Mouse (Mus musculus): ENCODE data around the gene Tas2r104. TPM values are rescaled to one million over a fixed set of nuclear protein-coding genes. Genes with fewer than 3 reads are reported as not detected.

The Tas2r104 gene
- not detected in 2 replicates for polyA plus RNA-seq (2014; fragmentation: Nextera tagmentation; extraction: Ambion mirVana)

GRCm38 (mm10) chr6:131685644-131686043, at the start of gene Tas2r104:
Gene Tas2r104 (minus strand): TSS chr6:131685744.
- no peak for ATAC-seq (ENCODE audit: insufficient number of reproducible peaks, insufficient read depth, low FRiP score, low read depth)
- no peaks in the 10 kb centered on the region for H3K36me3 ChIP-seq (ENCODE audit: control insufficient read depth, insufficient read depth, low read length)

DNA sequence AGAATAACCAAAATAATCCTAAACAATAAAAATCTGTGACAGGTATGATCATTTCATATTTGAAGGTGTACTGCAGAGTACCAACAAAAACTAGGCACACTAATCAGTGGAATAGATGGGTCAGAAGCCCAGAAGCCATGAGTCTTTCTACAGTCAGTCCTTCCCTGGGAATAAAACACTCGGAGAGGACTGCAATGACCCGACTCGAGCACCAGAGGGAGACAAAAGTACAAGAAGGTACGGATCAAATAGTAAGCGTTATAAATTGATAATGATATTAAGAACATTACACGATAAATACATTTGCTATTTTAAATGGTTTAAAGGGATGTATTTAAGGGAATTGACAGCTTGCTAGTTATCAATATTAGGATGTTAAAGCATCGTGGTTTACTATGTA, 27.3 kb upstream of the Tas2r104 start:
- Histone ChIP-seq H3K27me3 (ENCODE audit: control insufficient read depth, insufficient read depth, low read length) (no peaks in the 10 kb centered on the region), H3K36me3 (ENCODE audit: control insufficient read depth, insufficient read depth, low read length) (no peaks in the 10 kb centered on the region), H3K4me1 (ENCODE audit: control insufficient read depth in 2 of 2, insufficient read depth in 2 of 2, low read length in 2 of 2) (no peaks in the 10 kb centered on the region), H3K9me3 (ENCODE audit: control insufficient read depth, low read length) (no peaks in the 10 kb centered on the region), H3K4me2 (ENCODE audit: low read length) (no peak overlapping the region), H3K27ac (replicated peaks in 1 of 2; ENCODE audit: control insufficient read depth in 1 of 2, insufficient read depth in 1 of 2, low read depth in 2 of 2, low read length in 2 of 2) (no peak overlapping the region), H3K9ac (ENCODE audit: low read length) (no peak overlapping the region), H3K4me3 (ENCODE audit: control insufficient read depth in 1 of 2, insufficient read depth in 1 of 2, low read depth in 1 of 2, low read length in 2 of 2) (no peak overlapping the region)
- ATAC-seq (ENCODE audit: insufficient number of reproducible peaks, insufficient read depth, low FRiP score, low read depth) = no peak
- WGBS = 34% methylated on average over 7 of the region's 7 CpGs

More at GRCm38 (mm10) chr6:131685644-131686043, at the start of gene Tas2r104:
- no peak within 1 kb of the TSS for H3K4me2 ChIP-seq (ENCODE audit: low read length)
- no peak within 1 kb of the TSS for H3K9ac ChIP-seq (ENCODE audit: low read length)
- H3K27me3 ChIP-seq (ENCODE audit: control insufficient read depth, insufficient read depth, low read length) = no peaks in the 10 kb centered on the region
- H3K4me3 ChIP-seq (ENCODE audit: control insufficient read depth in 1 of 2, insufficient read depth in 1 of 2, low read depth in 1 of 2, low read length in 2 of 2) = no peak within 1 kb of the TSS
- WGBS = 60% methylated on average over 1 of the region's 1 CpGs
- H3K27ac ChIP-seq (replicated peaks in 1 of 2; ENCODE audit: control insufficient read depth in 1 of 2, insufficient read depth in 1 of 2, low read depth in 2 of 2, low read length in 2 of 2) = no peak within 1 kb of the TSS
- no peaks in the 10 kb centered on the region for H3K4me1 ChIP-seq (ENCODE audit: control insufficient read depth in 2 of 2, insufficient read depth in 2 of 2, low read length in 2 of 2)
- 0 out of 2 replicates have a peak, but pooled peaks cover 6% of the 10 kb centered on the region for H3K9me3 ChIP-seq (ENCODE audit: control insufficient read depth, low read length)

DNA sequence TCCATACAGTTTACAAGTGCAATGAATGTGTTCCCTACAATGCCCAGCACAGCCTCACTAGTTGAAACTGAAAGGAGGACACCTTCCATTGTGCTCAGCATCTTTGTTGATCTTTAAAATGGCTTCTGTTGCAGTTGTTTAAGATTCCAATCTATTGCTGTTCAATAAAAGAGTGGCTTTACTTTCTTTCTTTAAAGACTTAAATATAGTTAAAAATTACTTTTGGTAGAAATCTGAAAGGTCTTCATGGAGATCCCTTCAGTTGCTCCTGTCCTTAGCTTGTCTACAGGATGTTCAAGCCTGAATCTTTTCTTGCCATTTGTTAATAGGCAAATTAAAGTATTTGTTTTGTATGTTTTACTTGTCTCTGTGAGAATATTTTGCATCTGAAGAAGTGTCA, 4.4 kb upstream of the Tas2r104 start, which contains the start of gene Tas2r114:
Tas2r114 (minus strand) TSS at position 101 of the 400 bp plus-strand sequence.
- Histone ChIP-seq H3K27me3 (ENCODE audit: control insufficient read depth, insufficient read depth, low read length) (no peaks in the 10 kb centered on the region), H3K4me3 (ENCODE audit: control insufficient read depth in 1 of 2, insufficient read depth in 1 of 2, low read depth in 1 of 2, low read length in 2 of 2) (no peak within 1 kb of the TSS), H3K4me1 (ENCODE audit: control insufficient read depth in 2 of 2, insufficient read depth in 2 of 2, low read length in 2 of 2) (no peaks in the 10 kb centered on the region), H3K36me3 (ENCODE audit: control insufficient read depth, insufficient read depth, low read length) (no peaks in the 10 kb centered on the region), H3K27ac (replicated peaks in 1 of 2; ENCODE audit: control insufficient read depth in 1 of 2, insufficient read depth in 1 of 2, low read depth in 2 of 2, low read length in 2 of 2) (no peak within 1 kb of the TSS), H3K9me3 (ENCODE audit: control insufficient read depth, low read length) (0 out of 2 replicates have a peak, but pooled peaks cover 2% of the 10 kb centered on the region), H3K4me2 (ENCODE audit: low read length) (no peak within 1 kb of the TSS), H3K9ac (ENCODE audit: low read length) (no peak within 1 kb of the TSS)
- ATAC-seq (ENCODE audit: insufficient number of reproducible peaks, insufficient read depth, low FRiP score, low read depth) = no peak

DNA sequence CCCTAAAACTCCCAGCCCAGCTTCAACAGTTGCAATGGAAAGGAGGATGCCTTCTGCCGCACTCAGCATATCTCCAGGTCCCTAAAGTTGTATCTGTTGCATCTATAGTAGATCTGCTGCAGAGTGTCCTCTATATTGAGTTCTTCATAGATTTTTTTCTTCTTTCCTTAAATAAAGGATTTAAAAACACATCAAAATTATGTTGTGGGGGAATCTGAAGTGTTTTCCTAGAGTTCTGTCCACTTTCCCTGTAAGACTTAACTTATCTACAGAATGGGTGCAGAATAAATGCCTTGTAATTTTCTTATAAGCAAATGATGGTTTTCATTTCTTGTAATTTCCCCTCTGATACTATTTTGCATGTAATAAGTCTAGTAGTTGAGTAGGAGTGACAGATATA, 1.9 kb upstream of the Tas2r104 start, which contains the start of gene Tas2r105:
Tas2r105 (minus strand) TSS at position 101 of the 400 bp plus-strand sequence.
- no peak within 1 kb of the TSS for H3K4me3 ChIP-seq (ENCODE audit: control insufficient read depth in 1 of 2, insufficient read depth in 1 of 2, low read depth in 1 of 2, low read length in 2 of 2)
- ATAC-seq (ENCODE audit: insufficient number of reproducible peaks, insufficient read depth, low FRiP score, low read depth) = no peak

GRCm38 (mm10) chr6:131678786-131679185, 6.8 kb downstream of the Tas2r104 start, which contains the start of gene Tas2r106:
Gene Tas2r106 (minus strand): TSS chr6:131678886.
- no peaks in the 10 kb centered on the region for H3K27me3 ChIP-seq (ENCODE audit: control insufficient read depth, insufficient read depth, low read length)
- ATAC-seq (ENCODE audit: insufficient number of reproducible peaks, insufficient read depth, low FRiP score, low read depth) = no peak
- no peaks in the 10 kb centered on the region for H3K36me3 ChIP-seq (ENCODE audit: control insufficient read depth, insufficient read depth, low read length)
- 62% methylated on average over 3 of the region's 3 CpGs for WGBS
- no peak within 1 kb of the TSS for H3K4me2 ChIP-seq (ENCODE audit: low read length)
- peaks cover 14% of the 10 kb centered on the region; the same call in 1 of the 2 replicates for H3K9me3 ChIP-seq (ENCODE audit: control insufficient read depth, low read length)
- H3K4me1 ChIP-seq (ENCODE audit: control insufficient read depth in 2 of 2, insufficient read depth in 2 of 2, low read length in 2 of 2) = no peaks in the 10 kb centered on the region
- H3K9ac ChIP-seq (ENCODE audit: low read length) = no peak within 1 kb of the TSS
- no peak within 1 kb of the TSS for H3K4me3 ChIP-seq (ENCODE audit: control insufficient read depth in 1 of 2, insufficient read depth in 1 of 2, low read depth in 1 of 2, low read length in 2 of 2)
- no peak within 1 kb of the TSS for H3K27ac ChIP-seq (replicated peaks in 1 of 2; ENCODE audit: control insufficient read depth in 1 of 2, insufficient read depth in 1 of 2, low read depth in 2 of 2, low read length in 2 of 2)

More for the DNA sequence above, 1.9 kb upstream of the Tas2r104 start, which contains the start of gene Tas2r105:
- Histone ChIP-seq H3K4me1 (ENCODE audit: control insufficient read depth in 2 of 2, insufficient read depth in 2 of 2, low read length in 2 of 2) (no peaks in the 10 kb centered on the region), H3K27ac (replicated peaks in 1 of 2; ENCODE audit: control insufficient read depth in 1 of 2, insufficient read depth in 1 of 2, low read depth in 2 of 2, low read length in 2 of 2) (no peak within 1 kb of the TSS), H3K9ac (ENCODE audit: low read length) (no peak within 1 kb of the TSS), H3K9me3 (ENCODE audit: control insufficient read depth, low read length) (0 out of 2 replicates have a peak, but pooled peaks cover 6% of the 10 kb centered on the region), H3K36me3 (ENCODE audit: control insufficient read depth, insufficient read depth, low read length) (no peaks in the 10 kb centered on the region), H3K27me3 (ENCODE audit: control insufficient read depth, insufficient read depth, low read length) (no peaks in the 10 kb centered on the region), H3K4me2 (ENCODE audit: low read length) (no peak within 1 kb of the TSS)
- WGBS = 72% methylated on average over 1 of the region's 1 CpGs

GRCm38 (mm10) chr6:131660049-131660448, 25.5 kb downstream of the Tas2r104 start, which contains the start of gene Tas2r107:
Gene Tas2r107 (minus strand): TSS chr6:131660149.
- Histone ChIP-seq H3K27ac (replicated peaks in 1 of 2; ENCODE audit: control insufficient read depth in 1 of 2, insufficient read depth in 1 of 2, low read depth in 2 of 2, low read length in 2 of 2) (no peak within 1 kb of the TSS), H3K9me3 (ENCODE audit: control insufficient read depth, low read length) (peaks cover 8% of the 10 kb centered on the region; the same call in 1 of the 2 replicates), H3K4me1 (ENCODE audit: control insufficient read depth in 2 of 2, insufficient read depth in 2 of 2, low read length in 2 of 2) (no peaks in the 10 kb centered on the region), H3K9ac (ENCODE audit: low read length) (no peak within 1 kb of the TSS), H3K4me3 (ENCODE audit: control insufficient read depth in 1 of 2, insufficient read depth in 1 of 2, low read depth in 1 of 2, low read length in 2 of 2) (no peak within 1 kb of the TSS), H3K27me3 (ENCODE audit: control insufficient read depth, insufficient read depth, low read length) (no peaks in the 10 kb centered on the region), H3K4me2 (ENCODE audit: low read length) (no peak within 1 kb of the TSS), H3K36me3 (ENCODE audit: control insufficient read depth, insufficient read depth, low read length) (no peaks in the 10 kb centered on the region)
- no peak for ATAC-seq (ENCODE audit: insufficient number of reproducible peaks, insufficient read depth, low FRiP score, low read depth)

Other genes with a start within 250 kb of the Tas2r104 start
- not detected in 2 replicates for gene 5430401F13Rik, start 199.3 kb downstream of the Tas2r104 start, polyA plus RNA-seq (2014; fragmentation: Nextera tagmentation; extraction: Ambion mirVana)
- gene Gm6619, start 199.3 kb downstream of the Tas2r104 start, polyA plus RNA-seq (2014; fragmentation: Nextera tagmentation; extraction: Ambion mirVana) = not detected in 2 replicates
- gene Tas2r130, start 54.8 kb downstream of the Tas2r104 start, polyA plus RNA-seq (2014; fragmentation: Nextera tagmentation; extraction: Ambion mirVana) = not detected in 2 replicates
- gene Tas2r107, start 25.6 kb downstream of the Tas2r104 start, polyA plus RNA-seq (2014; fragmentation: Nextera tagmentation; extraction: Ambion mirVana) = not detected in 2 replicates
- not detected in 2 replicates for gene Tas2r106, start 6.9 kb downstream of the Tas2r104 start, polyA plus RNA-seq (2014; fragmentation: Nextera tagmentation; extraction: Ambion mirVana)
- gene Tas2r105, start 1.8 kb upstream of the Tas2r104 start, polyA plus RNA-seq (2014; fragmentation: Nextera tagmentation; extraction: Ambion mirVana) = not detected in 2 replicates
- not detected in 2 replicates for gene Tas2r114, start 4.3 kb upstream of the Tas2r104 start, polyA plus RNA-seq (2014; fragmentation: Nextera tagmentation; extraction: Ambion mirVana)